Mouse (Mus musculus) neural tube, embryonic 11.5 days (tissue): ENCODE results near the gene Tmprss9. TPM values are rescaled to one million over a fixed set of nuclear protein-coding genes. Genes with fewer than 3 reads are reported as not detected.
A peak's percentile ranks its signal among the peaks of the same experiment; 100 is the strongest.

ENCODE experiments used
- ATAC-seq: fragments of 200-750 bp; cut with Nextera tagmentation; 2 replicates; pipeline ENCODE4 v1.8.0; 2017; ENCODE audit warnings: moderate number of reproducible peaks, mild to moderate bottlenecking, moderate TSS enrichment, moderate library complexity; ENCODE audit not compliant: insufficient read depth, low FRiP score, low TSS enrichment
- DNase-seq: peaks from one replicate; pipeline ENCODE4 v3.0.0-alpha.2; 2015; ENCODE audit warnings: low spot score
- H3K27ac ChIP-seq: fragments of 300-500 bp; sonication (generic); 2 replicates; pipeline ENCODE4 v1.5.1; 2014; ENCODE audit warnings: low read depth, mild to moderate bottlenecking, low read length
- H3K27me3 ChIP-seq: fragments of 300-500 bp; sonication (generic); 2 replicates; pipeline ENCODE4 v1.6.1; 2014; ENCODE audit warnings: mild to moderate bottlenecking, low read length, mixed read lengths; ENCODE audit not compliant: control insufficient read depth, insufficient read depth
- H3K36me3 ChIP-seq: fragments of 300-500 bp; sonication (generic); 2 replicates; pipeline ENCODE4 v1.6.1; 2014; ENCODE audit warnings: mild to moderate bottlenecking, low read length, moderate library complexity, mixed read lengths; ENCODE audit not compliant: control insufficient read depth, insufficient read depth
- H3K4me1 ChIP-seq: fragments of 300-500 bp; sonication (generic); 2 replicates; pipeline ENCODE4 v1.6.1; 2014; ENCODE audit warnings: low read length, mixed read lengths; ENCODE audit not compliant: control insufficient read depth, insufficient read depth
- H3K4me2 ChIP-seq: fragments of 300-500 bp; sonication (generic); 2 replicates; pipeline ENCODE4 v1.6.1; 2014; ENCODE audit warnings: low read depth, mild to moderate bottlenecking, moderate library complexity
- H3K4me3 ChIP-seq: fragments of 300-500 bp; sonication (generic); 2 replicates; pipeline ENCODE4 v1.5.1; 2014; ENCODE audit warnings: low read depth, low read length
- H3K9ac ChIP-seq: fragments of 300-500 bp; sonication (generic); 2 replicates; pipeline ENCODE4 v1.6.1; 2014; ENCODE audit warnings: mild to moderate bottlenecking, low read length
- H3K9me3 ChIP-seq: fragments of 300-500 bp; sonication (generic); 2 replicates; pipeline ENCODE4 v1.6.1; 2016; ENCODE audit warnings: low read length; ENCODE audit not compliant: control insufficient read depth
- WGBS: fragments of 180-500 bp; shearing (Covaris S2); extraction: QIAGEN DNeasy Blood & Tissue Kit; methylation state at CpG from one replicate; pipeline ENCODE4 v1.1.7; 2014; 5-methylcytosine and 5-hydroxymethylcytosine counted together
- polyA plus RNA-seq: library from polyadenylated mRNA; unstranded; fragments of >200 nt; fragmentation: Nextera tagmentation; extraction: Ambion mirVana; gene quantifications from 2 replicates; pipeline ENCODE4 v1.2.1, GENCODE M21; 2014

Gene Tmprss9
- polyA plus RNA-seq, 1 experiment from 2014 or later, result 0.08 TPM

DNA sequence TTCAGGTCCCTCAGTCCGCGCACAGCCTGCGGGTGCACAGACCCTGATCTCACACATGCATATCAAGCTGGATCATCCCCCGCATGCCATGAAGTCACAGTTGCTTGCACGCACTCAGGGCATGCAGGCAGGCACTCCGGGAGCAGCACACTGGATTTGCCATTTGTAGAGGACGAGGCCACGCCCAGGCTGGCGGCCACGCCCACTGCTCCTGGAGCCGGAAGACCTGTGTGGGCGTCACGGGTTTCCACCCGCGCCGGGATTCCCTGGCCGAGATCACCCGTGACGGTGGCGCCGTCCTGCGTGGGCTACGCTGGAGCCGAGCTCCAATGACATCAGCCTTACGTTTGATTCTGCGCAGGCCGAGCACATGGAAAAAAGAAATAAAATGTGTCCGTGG lies 68.0 kb downstream of the Tmprss9 start:
- 0 out of 2 replicates have a peak overlapping the region, but pooled peaks have one; percentile 8 for H3K27ac ChIP-seq
- H3K27me3 ChIP-seq, result peaks cover 46% of the 10 kb centered on the region
- H3K9me3 ChIP-seq, result no peaks in the 10 kb centered on the region
- H3K36me3 ChIP-seq, result no peaks in the 10 kb centered on the region
- ATAC-seq (peak; percentile 51), DNase-seq (peak; percentile 85)
- 8% methylated on average over 28 of the region's 28 CpGs for WGBS
- peak overlapping the region; percentile 29 for H3K4me3 ChIP-seq
- H3K9ac ChIP-seq, result peak overlapping the region; percentile 8; the same call in 1 of the 2 replicates
- peak overlapping the region; percentile 47 for H3K4me2 ChIP-seq
- H3K4me1 ChIP-seq, result peaks cover 19% of the 10 kb centered on the region

DNA sequence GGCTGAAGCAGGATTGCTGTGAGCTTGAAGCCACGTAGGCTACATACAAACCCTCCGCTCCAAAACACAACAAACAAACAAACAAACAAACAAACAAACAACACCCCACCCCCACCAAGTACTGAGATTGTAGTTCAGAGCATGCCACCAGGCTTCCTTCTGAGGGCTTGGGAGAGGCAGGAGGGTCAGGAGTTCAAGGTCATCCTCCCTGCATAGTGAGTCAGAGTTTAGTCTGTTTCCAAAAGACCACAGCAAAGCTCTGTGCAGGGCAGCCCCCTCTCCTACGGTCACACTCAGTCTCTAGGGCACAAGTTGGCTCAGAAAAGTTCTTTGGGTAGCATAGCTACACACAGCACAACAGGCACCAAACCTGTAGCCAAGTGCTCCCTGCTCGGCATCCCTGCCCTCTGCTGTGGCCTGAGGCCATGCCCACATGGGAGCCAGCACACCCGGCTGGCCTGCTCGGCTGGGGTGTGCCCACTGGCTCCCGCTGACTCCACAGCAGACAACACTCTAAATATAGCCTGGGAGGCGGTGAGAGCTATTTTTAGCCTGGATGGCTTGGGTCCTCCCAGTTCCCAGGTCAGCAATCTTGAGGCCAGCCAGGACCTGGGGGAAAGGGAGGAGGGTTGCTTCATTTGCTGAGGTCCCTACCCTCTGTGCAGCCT lies 68.8 kb downstream of the Tmprss9 start:
- DNase-seq, result no peak
- Histone ChIP-seq H3K27me3 (peaks cover 40% of the 10 kb centered on the region), H3K9ac (no peak overlapping the region; the same call in 1 of the 2 replicates)

DNA sequence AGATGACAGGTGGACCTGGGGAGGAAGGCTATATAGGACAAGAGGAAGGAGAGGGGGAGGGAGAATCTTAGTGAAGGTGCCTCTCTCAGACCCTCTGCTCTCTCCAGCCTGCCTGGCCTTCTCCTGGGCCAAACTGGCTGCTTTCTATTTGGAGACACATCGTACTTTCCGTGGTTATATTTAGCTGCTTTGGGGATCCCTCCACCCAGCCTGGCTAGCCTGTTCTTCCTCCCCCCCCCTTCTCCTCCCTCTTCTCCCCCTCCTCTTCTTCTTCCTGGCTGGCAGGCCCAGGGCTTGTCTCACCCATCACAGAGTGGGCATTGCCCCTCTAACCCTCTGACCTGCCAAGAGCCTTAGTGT lies 69.3 kb downstream of the Tmprss9 start:
- Histone ChIP-seq H3K4me2 (no peak overlapping the region), H3K27me3 (peaks cover 34% of the 10 kb centered on the region), H3K4me1 (peaks cover 16% of the 10 kb centered on the region), H3K4me3 (no peak overlapping the region), H3K36me3 (no peaks in the 10 kb centered on the region), H3K27ac (no peak overlapping the region), H3K9me3 (no peaks in the 10 kb centered on the region), H3K9ac (no peak overlapping the region; the same call in 1 of the 2 replicates)
- ATAC-seq, result no peak
- WGBS, result 76% methylated on average over 2 of the region's 2 CpGs
- no peak for DNase-seq

More for the DNA sequence above, 68.8 kb downstream of the Tmprss9 start:
- H3K36me3 ChIP-seq, result no peaks in the 10 kb centered on the region
- whole genome bisulfite sequencing, result 43% methylated on average over 8 of the region's 8 CpGs
- no peak for ATAC-seq
- no peak overlapping the region for H3K4me3 ChIP-seq
- peaks cover 19% of the 10 kb centered on the region for H3K4me1 ChIP-seq
- H3K27ac ChIP-seq, result no peak overlapping the region
- H3K9me3 ChIP-seq, result no peaks in the 10 kb centered on the region
- H3K4me2 ChIP-seq, result peak overlapping the region; percentile 47; the same call in 1 of the 2 replicates

DNA sequence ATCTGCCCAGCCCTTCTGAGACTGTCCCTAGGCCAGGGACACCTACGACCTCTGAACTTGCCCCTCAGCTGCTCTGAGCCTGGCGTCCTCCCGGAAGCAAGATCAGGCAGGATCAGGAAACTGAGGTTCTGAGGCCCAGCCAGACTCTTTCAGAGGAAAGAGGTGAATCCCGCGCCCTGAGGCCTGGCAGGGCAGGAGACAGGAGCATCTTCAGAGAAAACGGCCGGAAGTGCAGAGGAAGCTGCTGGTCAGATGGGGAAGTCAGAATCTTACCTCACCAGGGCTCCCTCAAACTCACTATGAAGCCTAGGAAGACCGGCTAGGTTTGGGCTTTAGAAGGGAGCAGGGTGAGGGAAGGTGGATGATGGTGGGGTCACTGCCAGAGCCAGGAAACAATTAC lies 71.3 kb downstream of the Tmprss9 start:
- no peak overlapping the region for H3K4me2 ChIP-seq
- 57% methylated on average over 8 of the region's 8 CpGs for WGBS
- H3K27me3 ChIP-seq, result peaks cover 15% of the 10 kb centered on the region
- peaks cover 9% of the 10 kb centered on the region for H3K4me1 ChIP-seq
- no peak for ATAC-seq
- DNase-seq, result no peak
- no peak overlapping the region for H3K4me3 ChIP-seq
- H3K9me3 ChIP-seq, result no peaks in the 10 kb centered on the region
- no peaks in the 10 kb centered on the region for H3K36me3 ChIP-seq
- no peak overlapping the region for H3K9ac ChIP-seq
- H3K27ac ChIP-seq, result no peak overlapping the region

DNA sequence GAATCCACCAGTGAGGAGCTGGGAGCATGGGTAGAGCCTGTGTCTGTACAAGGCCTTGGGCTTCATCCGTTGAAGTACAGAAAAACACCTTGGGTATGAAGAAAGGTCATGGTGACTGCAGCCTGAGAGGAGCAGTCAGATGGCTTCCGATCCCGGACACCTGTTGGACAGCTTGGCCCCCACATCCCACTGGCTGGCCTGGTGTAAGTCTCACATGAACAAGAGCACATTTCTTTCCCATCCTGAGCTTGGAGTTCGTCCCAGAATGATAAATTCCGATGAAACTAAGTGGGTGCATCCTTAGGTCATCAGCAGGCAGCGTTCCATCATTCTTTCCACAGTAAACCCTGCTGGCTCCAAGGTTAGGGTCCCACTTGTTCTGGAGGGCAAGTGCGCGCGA lies 72.1 kb downstream of the Tmprss9 start:
- H3K4me2 ChIP-seq, result no peak overlapping the region
- H3K9me3 ChIP-seq, result no peaks in the 10 kb centered on the region
- WGBS, result 87% methylated on average over 9 of the region's 9 CpGs
- peaks cover 8% of the 10 kb centered on the region for H3K4me1 ChIP-seq
- no peaks in the 10 kb centered on the region for H3K36me3 ChIP-seq
- H3K9ac ChIP-seq, result no peak overlapping the region
- H3K4me3 ChIP-seq, result no peak overlapping the region
- H3K27me3 ChIP-seq, result peaks cover 7% of the 10 kb centered on the region
- no peak for DNase-seq
- no peak for ATAC-seq
- H3K27ac ChIP-seq, result no peak overlapping the region

DNA sequence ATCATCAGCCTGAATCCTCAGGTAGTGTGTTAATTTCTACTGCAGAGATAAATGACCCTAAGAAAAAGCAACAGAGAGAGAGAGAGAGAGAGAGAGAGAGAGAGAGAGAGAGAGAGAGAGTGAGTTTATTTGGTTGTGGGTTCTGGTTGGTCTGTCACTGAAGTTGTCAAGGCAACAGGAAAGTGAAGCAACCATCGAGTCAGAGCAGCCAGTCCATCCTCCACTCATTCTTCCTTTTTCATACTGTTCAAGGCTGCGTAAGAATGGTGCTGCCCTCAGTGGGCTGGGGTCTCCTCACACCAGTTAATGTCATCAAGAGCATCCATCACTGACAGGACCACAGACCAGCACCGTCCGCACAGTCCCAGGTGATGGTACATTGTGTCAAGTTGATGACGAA lies 72.6 kb downstream of the Tmprss9 start:
- peaks cover 4% of the 10 kb centered on the region for H3K27me3 ChIP-seq
- WGBS, result 83% methylated on average over 5 of the region's 5 CpGs
- no peak for ATAC-seq
- DNase-seq, result no peak
- H3K4me1 ChIP-seq, result peaks cover 2% of the 10 kb centered on the region; the same call in 1 of the 2 replicates
- H3K4me2 ChIP-seq, result no peak overlapping the region
- H3K36me3 ChIP-seq, result no peaks in the 10 kb centered on the region
- H3K4me3 ChIP-seq, result no peak overlapping the region
- H3K9ac ChIP-seq, result no peak overlapping the region
- no peak overlapping the region for H3K27ac ChIP-seq
- H3K9me3 ChIP-seq, result no peaks in the 10 kb centered on the region

DNA sequence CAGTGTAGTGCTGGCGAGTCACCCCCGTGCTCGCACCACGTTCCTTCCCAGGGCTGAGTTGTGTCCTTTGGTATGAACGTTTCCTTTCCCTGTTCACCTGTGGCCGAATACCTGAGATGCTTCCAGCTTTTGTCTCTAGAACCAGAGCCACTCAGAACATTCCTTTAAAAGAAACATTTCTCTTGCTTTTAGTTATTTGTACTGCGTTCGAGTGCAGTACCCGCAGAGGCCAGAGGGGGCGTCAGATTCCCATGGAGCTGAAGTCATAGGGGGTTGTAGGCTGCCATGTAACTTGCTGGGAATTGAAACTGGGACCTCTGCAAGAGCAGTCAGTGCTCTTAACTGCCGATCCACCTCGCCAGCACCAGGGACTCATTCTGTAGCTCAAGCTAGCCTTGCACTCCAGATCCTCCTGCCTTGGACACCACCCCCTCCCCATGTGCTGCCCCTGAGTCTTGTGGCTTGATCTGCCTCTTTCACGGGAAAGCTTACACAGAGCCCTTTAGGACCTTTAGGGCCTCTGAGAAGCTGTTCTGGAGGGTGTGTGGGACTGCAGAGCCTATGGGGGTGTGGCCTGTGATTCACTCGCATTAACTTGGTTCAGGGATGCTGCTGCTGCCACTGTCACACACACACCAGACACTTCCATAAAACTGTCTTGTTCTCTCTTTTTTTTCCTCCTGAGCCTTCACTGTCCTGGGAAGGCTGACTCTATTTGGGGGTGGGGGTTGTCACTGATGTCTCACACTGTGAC lies 75.2 kb downstream of the Tmprss9 start:
- WGBS, result 65% methylated on average over 14 of the region's 14 CpGs
- H3K27me3 ChIP-seq, result no peaks in the 10 kb centered on the region
- H3K27ac ChIP-seq, result no peak overlapping the region
- H3K9me3 ChIP-seq, result no peaks in the 10 kb centered on the region
- ATAC-seq, result no peak
- H3K9ac ChIP-seq, result no peak overlapping the region
- no peaks in the 10 kb centered on the region for H3K4me1 ChIP-seq
- H3K36me3 ChIP-seq, result no peaks in the 10 kb centered on the region
- H3K4me3 ChIP-seq, result no peak overlapping the region
- H3K4me2 ChIP-seq, result no peak overlapping the region
- DNase-seq, result no peak

DNA sequence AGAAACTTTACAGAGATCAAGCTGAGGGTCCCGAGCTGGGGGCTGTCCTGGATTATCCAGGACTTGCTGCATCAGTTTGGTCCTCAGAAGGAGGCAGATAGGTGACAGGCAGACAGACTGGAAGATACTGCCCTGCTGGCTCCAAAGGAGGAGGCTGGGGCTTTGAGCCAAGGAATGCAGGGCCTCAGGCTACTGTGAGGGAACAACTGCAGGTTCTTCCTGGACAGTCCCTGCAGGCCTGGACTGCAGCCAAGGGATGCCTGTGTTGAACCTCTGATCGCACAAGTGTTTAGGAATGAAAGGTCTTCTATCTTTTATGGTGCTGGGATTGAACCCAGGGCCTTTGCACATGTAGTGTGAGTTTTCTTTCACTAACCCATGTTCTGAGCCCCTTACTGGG lies 76.2 kb downstream of the Tmprss9 start:
- Histone ChIP-seq H3K4me2 (no peak overlapping the region), H3K27ac (no peak overlapping the region), H3K27me3 (no peaks in the 10 kb centered on the region), H3K4me3 (no peak overlapping the region), H3K36me3 (no peaks in the 10 kb centered on the region), H3K9me3 (no peaks in the 10 kb centered on the region), H3K4me1 (no peaks in the 10 kb centered on the region), H3K9ac (no peak overlapping the region)
- WGBS, result 78% methylated on average over 2 of the region's 2 CpGs
- no peak for DNase-seq
- no peak for ATAC-seq

DNA sequence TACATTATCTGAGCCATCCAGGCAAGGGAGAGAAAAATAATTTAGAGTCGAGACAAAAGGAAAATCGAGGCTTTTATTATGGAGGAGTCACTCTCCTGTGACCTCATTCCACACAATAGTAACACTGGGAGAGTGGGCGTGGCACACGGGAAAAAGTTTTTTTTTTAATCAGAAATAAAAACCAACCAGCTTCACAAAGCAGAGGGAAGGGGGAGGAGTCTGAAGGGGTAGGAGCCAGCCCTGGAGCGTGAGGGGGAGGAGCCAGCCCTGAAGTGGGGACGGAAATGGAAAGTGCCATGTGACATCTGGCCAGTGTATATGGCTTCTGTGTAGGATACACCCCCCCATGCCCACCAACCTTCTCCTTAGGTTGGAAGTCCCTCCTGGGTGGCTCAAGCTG lies 76.9 kb downstream of the Tmprss9 start:
- Histone ChIP-seq H3K9ac (no peak overlapping the region), H3K4me3 (no peak overlapping the region), H3K9me3 (no peaks in the 10 kb centered on the region), H3K4me1 (no peaks in the 10 kb centered on the region), H3K27me3 (no peaks in the 10 kb centered on the region), H3K4me2 (no peak overlapping the region), H3K36me3 (no peaks in the 10 kb centered on the region), H3K27ac (no peak overlapping the region)
- ATAC-seq (no peak), DNase-seq (no peak)
- 41% methylated on average over 6 of the region's 6 CpGs for WGBS
